Mouse (Mus musculus) G1E (cell line): ENCODE results near the gene Rfx4.

Experiments
- CTCF ChIP-seq: IDR thresholded peaks from 2 replicates; pipeline ENCODE4 v1.5.1; 2012; ENCODE audit warnings: low read depth, low read length, inconsistent platforms, mixed read lengths
- GATA1 ChIP-seq: IDR thresholded peaks from 2 replicates; pipeline ENCODE4 v1.6.1; 2012; ENCODE audit warnings: borderline replicate concordance, low read length, inconsistent platforms, mixed read lengths
- GATA2 ChIP-seq: IDR thresholded peaks from 2 replicates; pipeline ENCODE4 v1.6.1; 2012; ENCODE audit warnings: low read depth, low read length, inconsistent platforms, borderline replicate concordance
- POLR2AphosphoS5 ChIP-seq: IDR thresholded peaks from 2 replicates; pipeline ENCODE4 v1.6.1; 2012; ENCODE audit warnings: low read depth, low read length, inconsistent platforms; ENCODE audit not compliant: insufficient replicate concordance
- TAL1 ChIP-seq: conservative IDR thresholded peaks from 2 replicates; pipeline ENCODE4 v1.6.1; 2012; ENCODE audit warnings: low read depth, low read length, inconsistent platforms, mixed read lengths

DNA sequence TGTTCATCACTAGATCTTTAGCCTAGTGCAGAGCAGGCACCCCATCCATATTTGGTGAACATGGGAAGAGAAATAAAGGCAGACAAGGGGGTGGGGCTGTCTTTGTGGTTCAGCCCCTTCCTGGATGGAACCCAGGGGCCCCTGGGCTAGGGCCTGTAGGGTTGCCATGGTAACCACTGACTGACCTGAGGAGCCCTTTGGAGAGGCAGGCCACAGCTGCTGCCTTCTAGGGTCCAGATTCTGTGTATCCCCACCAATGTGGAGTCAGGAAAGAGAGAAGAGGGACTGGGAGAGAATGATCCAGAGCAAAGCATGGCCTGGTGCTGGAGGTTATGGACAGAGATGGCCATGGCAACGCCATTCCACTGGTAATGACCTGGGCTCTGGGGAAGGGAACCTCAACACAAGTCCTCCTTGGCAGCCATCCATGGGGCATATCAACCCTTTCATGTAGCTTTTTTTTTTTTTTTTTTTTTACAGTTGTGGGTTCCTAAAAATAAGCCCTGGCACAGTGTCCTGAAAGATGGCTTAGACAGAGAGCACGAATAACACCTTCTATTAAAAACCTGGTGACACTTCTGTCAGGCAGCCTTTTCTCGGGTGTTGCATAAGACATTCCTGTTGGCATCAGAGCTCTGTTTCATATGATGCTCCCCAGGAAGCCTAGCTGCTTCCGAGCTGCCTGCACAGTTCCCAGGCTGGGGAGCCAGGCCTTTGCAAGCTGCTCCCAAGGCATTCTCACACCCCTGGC is 16.7 kb downstream of the Rfx4 start:
- TF ChIP-seq CTCF (no peak), GATA1 (no peak), POLR2AphosphoS5 (no peak), GATA2 (no peak), TAL1 (no peak)
